Mouse (Mus musculus): ENCODE results near the gene Slc12a8.

GRCm38 (mm10) chr16:33595235-33595769, 78.2 kb downstream of the Slc12a8 start:
- TF ChIP-seq CTCF (IDR thresholded peaks at IDR 0.05; ENCODE audit: low read depth) = 0 out of 2 replicates have a peak, but pooled peaks have one; percentile 6
- TF ChIP-seq EP300 (optimal IDR thresholded peaks at IDR 0.05) = no peak
